ENCODE assay signal across 10 mouse cellular contexts in the genomic region with DNA sequence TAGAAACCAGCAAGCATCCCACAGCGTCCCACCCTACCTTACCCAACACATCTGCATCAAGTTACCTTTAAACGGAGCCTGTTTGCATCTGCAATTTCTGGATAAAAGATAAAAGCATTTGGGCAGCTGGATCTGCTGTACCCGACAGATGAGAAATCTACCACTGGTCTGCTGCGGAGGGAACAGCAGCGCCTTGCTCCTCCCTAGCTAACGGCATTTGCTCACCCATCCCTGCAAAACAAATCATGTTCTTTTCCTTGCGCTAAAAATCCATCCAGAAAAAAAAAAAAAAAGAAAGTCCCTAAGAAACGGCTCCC. TPM values are rescaled to one million over a fixed set of nuclear protein-coding genes. Genes with fewer than 3 reads are reported as not detected.
A peak's percentile ranks its signal among the peaks of the same experiment; 100 is the strongest.
DNase-seq lines count a peak whose midpoint lies in the region; ATAC-seq and TF ChIP-seq lines count a peak whose summit lies in the region.
"Had no signal": no experiment of that assay in that cellular context is flagged by ENCODE, and none has a peak within 500 bp of the region (broad histone marks: within the 10 kb centered on the region; RNA-seq: fewer than 3 reads in every experiment).

No protein-coding gene starts in this region.

- peaks cover 48% of the 10 kb centered on the region for H3K27me3 ChIP-seq in forebrain, embryonic 12.5 days
- peaks cover 25% of the 10 kb centered on the region for H3K27me3 ChIP-seq in intestine, postnatal 0 days (replicated peaks; ENCODE audit: control insufficient read depth, insufficient read depth, low read length)
- H3K27me3 ChIP-seq in neural tube, embryonic 13.5 days = peaks cover 32% of the 10 kb centered on the region

- H3K4me1 ChIP-seq in forebrain, embryonic 12.5 days = peaks cover 12% of the 10 kb centered on the region; the same call in 1 of the 2 replicates
- H3K4me1 ChIP-seq in intestine, postnatal 0 days (replicated peaks; ENCODE audit: control insufficient read depth, insufficient read depth, low read length) = no peaks in the 10 kb centered on the region
- peaks cover 24% of the 10 kb centered on the region for H3K4me1 ChIP-seq in neural tube, embryonic 13.5 days (replicated peaks)

- no peak for ATAC-seq in forebrain, embryonic 12.5 days (ENCODE audit: low FRiP score)
- no peak for ATAC-seq in intestine, postnatal 0 days
- ATAC-seq in neural tube, embryonic 13.5 days (ENCODE audit: low read depth) = no peak

- no peak for DNase-seq in layer of hippocampus, adult 2 months (ENCODE audit: low spot score in 2 of 2)
- DNase-seq in layer of hippocampus, postnatal 36 days = no peak
- DNase-seq in adrenal gland, postnatal 4 days (ENCODE audit: low spot score in 2 of 2) = no peak
- no peak for DNase-seq in frontal cortex, postnatal 14 days (ENCODE audit: low spot score in 2 of 2)
- no peak for DNase-seq in retina, embryonic 14.5 days (ENCODE audit: low spot score)

- H3K36me3 ChIP-seq in forebrain, embryonic 12.5 days (replicated peaks) = no peaks in the 10 kb centered on the region
- no peaks in the 10 kb centered on the region for H3K36me3 ChIP-seq in intestine, postnatal 0 days (ENCODE audit: control insufficient read depth, insufficient read depth)
- no peaks in the 10 kb centered on the region for H3K36me3 ChIP-seq in neural tube, embryonic 13.5 days

- H3K4me2 ChIP-seq in forebrain, embryonic 12.5 days = peak overlapping the region; percentile 93
- H3K4me2 ChIP-seq in intestine, postnatal 0 days (replicated peaks; ENCODE audit: low read depth) = peak overlapping the region; percentile 68
- peak overlapping the region; percentile 98 for H3K4me2 ChIP-seq in neural tube, embryonic 13.5 days

- H3K27ac ChIP-seq in layer of hippocampus, adult 2 months = peak overlapping the region; percentile 88
- no peak overlapping the region for H3K27ac ChIP-seq in forebrain, embryonic 12.5 days
- no peak overlapping the region for H3K27ac ChIP-seq in intestine, postnatal 0 days (ENCODE audit: low read depth, low read length)
- H3K27ac ChIP-seq in neural tube, embryonic 13.5 days (replicated peaks) = peak overlapping the region; percentile 42; the same call in 1 of the 2 replicates
- H3K27ac ChIP-seq: liver, embryonic 14.5 days had no signal

- peak overlapping the region; percentile 54 for H3K4me3 ChIP-seq in layer of hippocampus, adult 2 months
- H3K4me3 ChIP-seq in forebrain, embryonic 12.5 days (replicated peaks) = peak overlapping the region; percentile 50
- H3K4me3 ChIP-seq in intestine, postnatal 0 days (ENCODE audit: low read depth, low read length) = peak overlapping the region; percentile 37
- H3K4me3 ChIP-seq in neural tube, embryonic 13.5 days = peak overlapping the region; percentile 54

- peak overlapping the region; percentile 53; the same call in 1 of the 2 replicates for H3K9ac ChIP-seq in forebrain, embryonic 12.5 days
- H3K9ac ChIP-seq in intestine, postnatal 0 days (ENCODE audit: low read depth, low read length) = no peak overlapping the region
- peak overlapping the region; percentile 71 for H3K9ac ChIP-seq in neural tube, embryonic 13.5 days
- H3K9ac ChIP-seq: liver, embryonic 14.5 days had no signal

- no peaks in the 10 kb centered on the region for H3K9me3 ChIP-seq in forebrain, embryonic 12.5 days
- no peaks in the 10 kb centered on the region for H3K9me3 ChIP-seq in intestine, postnatal 0 days (ENCODE audit: control insufficient read depth)
- no peaks in the 10 kb centered on the region for H3K9me3 ChIP-seq in neural tube, embryonic 13.5 days

- 8% methylated on average over 8 of the region's 8 CpGs for WGBS in forebrain, embryonic 12.5 days
- 8% methylated on average over 8 of the region's 8 CpGs for WGBS in intestine, postnatal 0 days
- 4% methylated on average over 8 of the region's 8 CpGs for WGBS in neural tube, embryonic 13.5 days

- TF ChIP-seq CTCF in layer of hippocampus, adult 2 months (conservative IDR thresholded peaks at IDR 0.05) = no peak
- TF ChIP-seq CTCF in intestine, postnatal 0 days (IDR thresholded peaks at IDR 0.05; ENCODE audit: low read depth) = no peak

RNA-seq across cellular contexts. Expression of gene Sv2b, which starts 1.0 kb away (rescaled TPM):
- 100 to 1,000 TPM; 289 to 309 TPM for total RNA-seq in layer of hippocampus, adult 2 months (2021)
- 100 to 1,000 TPM; 278 to 333 TPM for total RNA-seq in layer of hippocampus, postnatal 36 days (2021)
- polyA plus RNA-seq in forebrain, embryonic 12.5 days (2016; fragmentation: Nextera tagmentation; extraction: Ambion mirVana) = 4.6 TPM in 2 replicates
- 0.26 and 0.46 TPM in 2 replicates for polyA plus RNA-seq in intestine, postnatal 0 days (2015; fragmentation: Nextera tagmentation; extraction: Ambion mirVana)
- 12.0 and 12.3 TPM in 2 replicates for polyA plus RNA-seq in neural tube, embryonic 13.5 days (2015; fragmentation: Nextera tagmentation; extraction: Ambion mirVana)
- total RNA-seq in adrenal gland, postnatal 4 days (2021) = 1 to 10 TPM; 1.2 to 1.3 TPM
- total RNA-seq: MEL had no signal

Comparison
In these comparisons a context has a peak if more than half of its experiments do, and no peak if none do; other contexts are left out.
1. H3K27ac ChIP-seq: peak in layer of hippocampus, adult 2 months (single experiment) and neural tube, embryonic 13.5 days (single experiment); none in forebrain, embryonic 12.5 days (single experiment) and intestine, postnatal 0 days (single experiment).
2. RNA of gene Sv2b, which starts 1.0 kb away (total RNA-seq): 278 to 333 TPM in layer of hippocampus, postnatal 36 days and 289 to 309 TPM in layer of hippocampus, adult 2 months; 1.2 to 1.3 TPM in adrenal gland, postnatal 4 days; every median in the first group is over 100 times any median in the second.
3. Peak in every context shown above with its lines, with median percentiles within 50 percentile points of each other: H3K4me3 ChIP-seq and H3K4me2 ChIP-seq.